Mouse (Mus musculus): ENCODE data around the gene Tln1.

DNA sequence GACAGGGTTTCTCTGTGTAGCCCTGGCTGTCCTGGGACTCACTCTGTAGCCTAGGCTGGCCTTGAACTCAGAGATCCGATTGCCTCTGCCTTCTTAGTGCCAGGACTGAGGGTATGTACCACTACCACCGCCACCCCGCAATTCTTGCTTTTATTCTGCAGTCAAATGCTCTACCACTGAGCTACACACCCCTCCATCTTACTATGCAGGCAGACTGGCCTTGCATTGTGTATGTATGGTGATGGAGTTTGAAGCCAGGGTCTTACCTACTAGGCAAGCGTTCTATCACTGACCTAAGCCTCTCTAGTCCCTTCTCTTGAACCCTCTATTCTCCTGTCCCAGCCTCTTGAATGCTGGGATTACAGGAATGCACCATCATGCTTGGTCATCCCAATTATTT, 49.2 kb downstream of the Tln1 start:
- TF ChIP-seq CTCF (IDR thresholded peaks at IDR 0.05; ENCODE audit: control insufficient read depth, insufficient read depth, low read length) (no peak), POLR2A (IDR thresholded peaks at IDR 0.05; ENCODE audit: borderline replicate concordance, control insufficient read depth, low read depth, low read length) (no peak)
